Mouse (Mus musculus) testis, postnatal 10 days (tissue): ENCODE measurements at regions not wholly inside any gene's neighbourhood (a gene's known extent, or its start where the extent isn't known, plus 50 kb on each side); places are given as distances from the start of the nearest gene placed in this dataset.

ENCODE experiments used
- DNase-seq: peaks from one replicate; pipeline ENCODE4 v3.0.0; 2021; ENCODE audit warnings: low spot score

DNA sequence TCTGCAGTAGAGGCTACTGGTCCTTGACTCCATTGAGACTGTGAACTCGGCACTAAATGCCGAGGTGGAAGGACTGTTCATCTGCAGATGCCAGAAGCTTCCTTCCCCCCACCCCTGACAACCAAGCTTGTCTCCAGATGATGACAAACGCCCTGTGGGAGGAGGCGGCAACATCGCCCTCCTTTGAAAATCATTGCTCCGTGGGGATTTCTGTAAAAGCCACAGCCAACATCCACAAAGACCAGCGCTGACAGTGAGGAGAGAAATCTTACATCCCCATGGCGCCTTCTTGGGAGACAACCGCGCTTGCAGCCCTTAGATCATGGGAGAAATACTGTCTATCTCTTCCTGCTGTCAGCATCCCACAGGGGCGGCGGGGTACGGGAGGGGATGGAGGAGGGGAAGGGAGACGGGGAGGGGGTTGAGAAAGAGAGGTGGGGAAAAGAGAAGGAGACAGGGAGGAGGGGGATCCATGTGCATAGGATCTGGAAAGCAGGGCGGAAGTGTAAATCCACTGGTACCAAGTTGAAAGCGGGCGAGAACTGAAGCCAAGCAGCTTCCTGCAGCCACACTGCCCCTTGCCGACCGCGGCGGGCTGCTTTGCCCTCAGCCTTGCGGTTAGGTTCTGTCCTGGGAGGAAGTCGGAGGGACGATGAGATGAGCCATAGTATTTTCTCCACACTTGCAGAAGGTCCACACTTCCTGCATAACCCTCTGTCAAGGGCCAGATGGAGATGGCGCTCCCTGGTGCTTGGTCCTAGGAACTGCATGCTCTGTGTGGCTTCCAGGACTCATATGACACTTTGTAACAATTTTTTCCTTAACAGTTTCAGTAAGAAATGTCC lies 72.9 kb downstream of the Cryba4 start:
- peak; percentile 46 for DNase-seq

DNA sequence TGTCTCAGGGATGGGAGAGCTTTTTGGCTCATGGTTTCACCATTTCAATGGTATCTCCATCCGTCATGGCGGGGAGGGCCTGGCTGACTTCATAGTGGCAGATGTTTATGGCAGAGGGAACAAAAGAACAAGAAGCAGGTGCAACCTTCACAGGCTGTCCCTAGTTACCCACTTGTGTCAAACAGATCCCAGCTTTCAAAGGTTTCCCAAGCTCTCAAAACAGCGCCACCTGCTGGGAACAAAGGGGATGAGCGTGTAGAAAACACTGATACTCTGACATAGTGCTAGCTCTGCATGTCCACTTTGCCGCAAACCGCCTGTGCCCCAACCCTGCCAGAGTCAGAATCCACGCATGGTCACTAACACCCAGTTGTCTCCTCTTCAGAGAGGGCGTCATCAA lies 69.5 kb downstream of the Cryba4 start:
- DNase-seq, result peak; percentile 54

DNA sequence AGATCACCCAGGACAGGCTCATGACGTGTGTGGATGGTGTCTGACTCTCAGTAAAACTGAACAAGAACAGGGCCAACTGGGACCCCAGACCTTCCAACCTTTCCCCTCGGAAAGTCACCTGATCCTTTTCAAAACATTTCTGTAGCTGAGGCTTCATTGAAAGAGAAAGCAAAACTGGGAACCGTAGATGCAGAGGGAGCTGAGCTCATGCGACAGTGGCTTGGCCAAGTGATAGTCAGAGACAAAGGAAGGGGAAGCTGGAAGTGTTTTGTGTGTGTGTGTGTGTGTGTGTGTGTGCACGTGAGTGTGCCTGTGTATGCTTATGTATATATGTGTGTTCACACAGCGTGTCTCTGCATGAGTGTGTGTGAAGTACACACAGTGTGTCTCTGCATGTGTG lies 56.7 kb downstream of the Cryba4 start:
- no peak for DNase-seq
